Mouse (Mus musculus): ENCODE measurements around the gene Hibadh. TPM values are rescaled to one million over a fixed set of nuclear protein-coding genes. Genes with fewer than 3 reads are reported as not detected.
"Not testable (repeated sequence)": the region's sequence is repeated elsewhere in the genome, so short reads cannot be mapped to it uniquely, and the experiment has no call there.

The Hibadh gene
- 100 to 1,000 TPM in 1 of 2 experiments, 10 to 100 TPM in 1; 82.3 to 104 TPM for total RNA-seq (2021)
- long read RNA-seq, experiment 1, transcript Hibadh-201 (8 exons, 1,825 nt): major isoform, 148 of 161 reads
- long read RNA-seq, experiment 1, partial matches to known transcripts: 2 of 161 reads
- long read RNA-seq, experiment 1, other reads (novel, unspliced or antisense): 11 of 161 reads
- long read RNA-seq, experiment 2, transcript Hibadh-201 (8 exons, 1,825 nt): major isoform, 170 of 186 reads
- long read RNA-seq, experiment 2, partial matches to known transcripts: 5 of 186 reads
- long read RNA-seq, experiment 2, other reads (novel, unspliced or antisense): 11 of 186 reads

DNA sequence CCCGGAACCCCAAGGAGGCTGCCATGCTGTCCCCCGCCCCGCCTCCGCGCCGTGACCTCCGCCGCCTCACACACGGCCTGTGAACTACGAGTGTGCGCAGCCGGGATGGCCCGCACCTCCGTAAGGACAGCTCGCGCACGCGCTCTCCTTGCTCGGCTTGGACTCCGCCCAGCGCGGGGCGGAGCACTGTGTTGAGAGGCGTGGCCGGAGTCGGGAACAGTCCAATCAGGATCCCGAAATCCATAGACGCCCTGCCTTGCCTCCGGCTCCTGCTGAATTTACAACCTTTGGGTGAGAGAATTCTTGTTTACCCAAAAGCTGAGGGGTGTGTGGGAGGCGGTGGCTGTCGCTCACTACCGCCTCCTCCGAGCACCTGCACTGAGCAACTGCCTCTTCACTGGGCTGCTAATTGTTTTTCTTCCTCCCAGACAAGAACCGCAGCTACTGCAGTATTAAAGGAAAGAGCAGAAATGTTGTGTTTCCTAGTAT is at the start of gene Hibadh:
Gene Hibadh, minus strand, starts transcription at position 166 of the 489 bp plus-strand sequence.
- intact Hi-C loops (cut with DNase I; ENCODE audit: low total_unique reads): no loop called here
- DNase-seq: peak; percentile 97

DNA sequence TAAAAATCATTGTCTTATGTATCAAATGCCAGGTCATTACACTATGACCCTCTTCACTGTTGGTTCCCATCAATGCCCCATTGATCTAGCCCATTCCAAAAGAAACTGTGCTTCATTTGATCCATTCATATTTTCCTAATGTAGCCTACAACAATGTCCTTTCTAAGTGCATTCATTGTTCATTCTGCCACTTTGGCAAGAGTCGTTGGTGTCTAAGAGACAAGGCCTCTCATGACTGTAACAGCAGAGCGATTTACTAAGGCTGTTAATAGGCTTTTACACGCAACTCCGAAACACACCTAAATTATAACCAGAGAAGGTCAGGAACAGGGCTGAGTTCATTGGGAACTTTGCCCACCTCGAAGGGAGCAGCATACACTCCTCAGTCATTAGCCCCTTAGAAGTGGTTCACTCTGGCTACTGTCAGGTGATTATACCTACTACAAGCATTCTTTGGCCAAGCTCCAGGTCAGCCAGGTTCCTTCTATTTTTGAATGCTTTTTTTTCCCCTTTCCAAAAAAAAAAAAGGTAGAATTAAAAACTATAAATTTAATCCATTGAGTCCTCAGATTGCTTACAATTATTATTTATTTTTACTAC is 46.8 kb upstream of the Hibadh start:
- intact Hi-C loops (cut with DNase I; ENCODE audit: low total_unique reads): no loop called here
- DNase-seq: no peak

DNA sequence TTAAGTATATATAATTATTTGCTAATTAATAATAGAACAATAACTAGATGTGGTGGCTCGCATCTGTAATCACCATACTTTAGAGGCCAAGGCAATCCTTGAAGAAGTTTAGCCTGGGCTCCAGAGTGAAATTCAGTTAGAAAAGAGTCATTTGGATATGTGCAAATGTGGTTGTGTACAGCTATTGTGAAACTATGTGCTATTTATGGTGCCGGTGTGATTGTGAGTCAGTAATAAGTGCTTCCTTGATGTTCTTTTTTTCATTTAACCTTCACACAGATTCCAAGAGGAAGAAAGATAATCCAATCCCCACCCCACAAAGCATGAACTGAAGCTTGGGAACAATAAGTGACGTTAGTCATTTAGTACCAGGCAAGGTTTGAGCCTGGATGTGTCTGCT is 42.4 kb upstream of the Hibadh start:
- DNase-seq: no peak
- intact Hi-C loops (cut with DNase I; ENCODE audit: low total_unique reads): no loop called here

DNA sequence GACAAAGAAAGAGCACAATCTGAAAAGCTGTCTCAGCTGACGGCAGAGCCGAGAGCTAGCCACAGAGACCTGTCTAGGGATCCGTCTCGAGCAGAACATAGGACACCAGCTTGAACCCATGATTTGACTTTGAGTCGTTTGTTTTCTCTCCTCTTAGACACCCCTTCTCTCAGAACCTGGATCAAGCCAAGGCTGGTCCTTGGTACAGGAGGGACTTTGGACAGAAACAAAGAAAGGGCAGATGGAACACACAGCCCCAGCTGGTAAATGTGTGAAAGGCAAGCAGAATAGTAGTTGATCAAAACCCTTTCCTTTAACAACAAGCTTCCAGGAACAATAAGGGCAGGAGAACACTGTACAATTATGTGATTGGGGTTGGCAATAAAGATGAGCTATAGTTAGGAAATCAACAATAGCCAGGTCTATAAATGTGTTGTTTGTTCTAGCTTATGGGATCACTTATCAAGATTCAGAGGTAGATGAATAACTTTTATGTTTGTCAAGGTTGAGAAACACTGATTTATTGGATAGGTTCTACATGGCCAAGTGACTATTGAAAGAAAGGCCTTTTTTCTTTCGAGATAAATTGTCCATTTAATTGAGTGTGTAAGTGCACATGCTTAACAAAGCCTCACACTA is 41.8 kb upstream of the Hibadh start:
- DNase-seq: no peak
- intact Hi-C loops (cut with DNase I; ENCODE audit: low total_unique reads): no loop called here

DNA sequence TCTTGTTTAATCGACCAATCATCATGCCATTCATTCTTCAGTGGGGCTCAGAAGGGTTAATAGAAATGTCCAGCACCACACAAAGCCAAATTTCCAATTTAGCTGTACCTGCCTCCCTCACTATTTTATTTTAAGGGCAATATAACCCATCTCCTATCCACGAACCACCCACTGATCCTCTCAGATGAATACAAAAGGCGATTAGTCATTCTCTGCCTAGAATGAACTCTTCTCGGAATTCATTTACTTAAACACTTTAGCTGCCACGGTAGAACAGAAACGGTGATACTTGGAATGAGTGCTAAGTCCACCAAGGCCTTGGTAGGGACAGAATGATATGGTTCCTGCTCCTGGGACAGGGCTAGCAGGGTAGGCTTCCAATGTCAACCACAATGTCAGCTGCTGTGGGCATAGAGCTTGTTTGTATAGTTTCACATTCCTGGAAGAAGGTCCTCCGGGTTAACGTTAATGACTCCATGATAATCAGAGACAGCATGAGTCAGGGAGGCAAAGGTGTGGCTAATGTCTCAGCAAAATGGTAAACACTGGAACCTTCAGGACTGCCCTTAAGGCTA is 40.4 kb upstream of the Hibadh start:
- no peak for DNase-seq
- intact Hi-C loops (cut with DNase I; ENCODE audit: low total_unique reads): no loop called here

DNA sequence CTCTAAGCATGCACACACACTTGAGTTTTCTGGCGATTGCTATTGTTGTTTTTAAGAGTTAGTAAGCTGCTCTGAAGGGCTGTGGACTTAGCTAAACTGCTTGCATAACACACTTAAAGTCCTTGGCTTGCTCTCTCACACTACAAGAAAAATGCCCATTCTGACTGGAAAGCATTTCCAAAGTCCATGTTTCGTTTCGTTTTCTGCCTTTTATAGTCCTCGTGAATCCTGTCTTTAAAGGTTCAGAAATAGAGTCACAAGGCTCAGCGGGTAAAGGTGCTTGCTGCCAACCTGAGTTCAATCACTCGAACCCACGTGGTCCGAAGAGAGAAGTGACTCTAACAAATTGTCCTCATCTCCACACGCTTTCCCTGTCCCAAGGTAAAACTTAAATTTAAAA is 39.4 kb upstream of the Hibadh start:
- no peak for DNase-seq
- intact Hi-C loops (cut with DNase I; ENCODE audit: low total_unique reads): no loop called here

DNA sequence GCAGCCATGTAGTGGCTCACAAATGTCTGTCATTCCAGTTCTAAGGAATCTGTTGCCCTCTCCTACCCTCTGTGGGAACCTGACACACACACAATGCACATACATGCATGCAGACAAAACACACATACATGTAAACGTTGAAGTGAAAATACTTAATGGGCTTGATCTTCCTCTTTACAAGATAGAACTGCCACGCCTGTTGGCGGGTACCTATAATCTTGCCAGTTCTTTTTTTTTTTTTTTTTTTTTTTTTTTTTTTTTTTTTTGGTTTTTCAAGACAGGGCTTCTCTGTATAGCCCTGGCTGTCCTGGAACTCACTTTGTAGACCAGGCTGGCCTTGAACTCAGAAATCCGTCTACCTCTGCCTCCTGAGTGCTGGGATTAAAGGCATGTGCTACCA is 37.3 kb upstream of the Hibadh start:
- intact Hi-C loops (cut with DNase I; ENCODE audit: low total_unique reads); DNase-seq: not testable (repeated sequence)

DNA sequence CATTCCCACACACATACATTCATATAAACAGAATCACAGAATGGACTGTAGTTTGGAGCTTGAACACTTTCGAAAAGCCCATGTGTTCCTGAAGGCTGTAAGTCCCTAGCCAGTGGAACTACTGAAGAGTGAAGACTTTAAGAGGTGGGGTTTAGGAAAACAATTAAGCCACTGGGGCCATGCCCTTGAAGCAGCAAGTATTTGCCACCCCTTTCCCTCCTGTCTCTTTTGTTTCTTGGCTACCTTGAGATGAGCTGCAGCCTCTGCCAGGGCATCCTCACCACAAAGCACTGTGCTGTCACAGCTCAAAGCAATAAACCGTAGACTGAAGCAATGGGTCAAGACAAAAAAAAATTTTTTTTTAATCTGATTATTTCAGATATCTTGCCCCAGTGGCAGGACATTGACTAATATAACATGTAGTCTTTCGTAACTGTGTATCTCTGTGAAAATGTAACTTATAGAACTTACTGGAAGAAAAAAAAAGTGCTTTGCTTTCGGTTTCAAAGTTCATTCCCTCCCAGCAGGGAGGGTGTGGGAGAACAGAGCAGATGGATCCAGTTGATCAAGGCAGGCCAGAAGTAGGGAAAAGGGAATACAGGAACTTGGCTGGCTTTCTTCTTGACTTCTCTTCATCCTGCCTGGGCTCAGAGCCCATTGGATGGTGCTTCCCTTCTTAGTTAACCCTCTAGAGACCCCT is 35.2 kb upstream of the Hibadh start:
- peak; percentile 38 for DNase-seq

DNA sequence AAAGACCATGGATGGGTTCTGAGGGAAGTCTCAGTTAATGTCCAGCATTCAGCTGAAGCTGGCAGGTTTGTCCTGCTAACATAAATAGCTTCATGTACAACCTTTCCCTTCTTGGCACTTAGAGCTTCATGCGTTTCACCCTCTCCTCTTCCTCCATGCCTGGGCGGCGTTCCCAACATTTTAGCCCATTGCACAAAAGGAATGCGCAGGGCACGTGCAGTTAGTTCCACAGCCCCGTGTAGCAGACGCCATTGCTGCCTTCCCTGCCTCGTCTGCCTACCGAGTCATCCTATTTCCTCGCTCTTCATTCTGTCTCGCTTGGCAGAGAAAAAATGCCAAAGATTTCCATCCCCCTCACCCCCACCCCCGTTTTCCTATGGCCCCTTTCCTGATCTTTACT is 34.4 kb upstream of the Hibadh start:
- intact Hi-C loops (cut with DNase I; ENCODE audit: low total_unique reads): no loop called here
- no peak for DNase-seq

More for the DNA sequence above, 35.2 kb upstream of the Hibadh start:
- intact Hi-C loops (cut with DNase I; ENCODE audit: low total_unique reads): no loop called here

DNA sequence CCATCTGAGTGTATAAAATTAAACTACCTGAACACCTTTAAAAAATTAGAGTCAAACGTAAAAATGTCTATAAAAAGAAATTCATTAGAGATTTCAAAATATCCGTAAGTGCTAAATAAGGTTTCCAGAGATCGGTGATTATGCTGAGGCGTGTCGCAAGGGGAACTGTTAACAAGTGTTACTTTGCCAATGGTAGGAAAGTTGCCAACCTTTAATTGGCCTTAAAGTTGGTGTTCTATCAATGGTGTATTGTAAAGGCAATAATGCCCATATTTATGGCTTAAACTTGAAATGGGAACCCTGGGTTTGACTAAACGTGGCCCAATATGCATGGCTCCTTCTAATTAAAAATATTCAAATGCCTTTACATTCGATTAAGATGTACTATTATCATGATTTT is 33.5 kb upstream of the Hibadh start:
- no peak for DNase-seq
- intact Hi-C loops (cut with DNase I; ENCODE audit: low total_unique reads): no loop called here

DNA sequence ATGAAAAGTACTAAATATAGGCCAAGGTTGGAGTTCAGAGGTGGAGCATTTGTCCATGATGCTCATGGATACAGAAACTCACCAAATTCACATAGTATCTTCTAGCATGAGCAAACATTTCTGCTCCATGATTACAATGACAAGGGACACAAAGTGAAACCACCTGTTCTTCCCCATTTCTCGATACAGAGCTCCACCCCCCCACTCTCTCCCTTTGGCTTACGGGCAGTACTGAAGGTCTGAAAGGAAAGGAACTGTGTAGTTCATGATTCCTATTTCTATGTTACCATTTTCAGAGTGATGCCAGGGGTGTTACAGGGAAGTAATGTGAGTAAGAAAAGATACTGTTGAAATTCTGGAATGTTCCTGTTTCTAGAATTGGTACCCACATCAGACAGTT is 32.4 kb upstream of the Hibadh start:
- DNase-seq: no peak
- intact Hi-C loops (cut with DNase I; ENCODE audit: low total_unique reads): no loop called here

DNA sequence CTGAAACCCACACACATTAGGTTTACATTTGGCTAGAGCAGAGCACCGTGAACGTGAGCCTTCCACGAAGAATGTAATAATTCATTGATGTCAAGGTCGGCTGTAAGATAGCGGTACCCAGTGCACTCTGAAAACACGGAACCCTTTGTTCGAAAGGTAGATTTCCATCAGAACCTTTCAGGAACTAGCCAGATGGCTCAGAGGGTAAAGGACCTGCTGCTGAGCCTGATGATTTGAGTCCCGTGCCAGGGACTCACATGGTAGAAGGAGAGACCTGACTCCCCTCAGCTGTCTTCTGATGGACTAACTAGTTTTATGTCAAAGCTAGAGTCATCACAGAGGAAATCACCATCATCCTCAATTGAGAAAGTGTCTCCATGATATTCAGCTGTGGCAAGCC is 31.6 kb upstream of the Hibadh start:
- intact Hi-C loops (cut with DNase I; ENCODE audit: low total_unique reads): no loop called here
- DNase-seq: no peak

DNA sequence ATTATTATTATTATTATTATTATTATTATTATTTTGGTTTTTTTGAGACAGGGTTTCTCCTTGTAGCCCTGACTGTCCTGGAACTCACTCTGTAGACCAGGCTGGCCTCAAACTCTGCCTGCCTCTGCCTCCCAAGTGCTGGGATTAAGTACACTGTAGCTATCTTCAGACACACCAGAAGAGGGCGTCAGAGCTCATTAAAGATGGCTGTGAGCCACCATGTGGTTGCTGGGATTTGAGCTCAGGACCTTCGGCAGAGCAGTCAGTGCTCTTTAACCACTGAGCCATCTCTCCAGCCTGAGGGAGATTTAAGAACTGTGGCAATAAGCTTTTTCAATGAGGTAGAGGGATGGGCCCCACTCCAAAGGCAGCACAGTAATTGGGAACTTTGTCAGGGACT is 29.7 kb upstream of the Hibadh start:
- intact Hi-C loops (cut with DNase I; ENCODE audit: low total_unique reads): loop anchor here (10.0 kb wide), 1 partner anchor 45 kb away; the partner anchor contains the start of gene Tax1bp1
- DNase-seq: not testable (repeated sequence)

DNA sequence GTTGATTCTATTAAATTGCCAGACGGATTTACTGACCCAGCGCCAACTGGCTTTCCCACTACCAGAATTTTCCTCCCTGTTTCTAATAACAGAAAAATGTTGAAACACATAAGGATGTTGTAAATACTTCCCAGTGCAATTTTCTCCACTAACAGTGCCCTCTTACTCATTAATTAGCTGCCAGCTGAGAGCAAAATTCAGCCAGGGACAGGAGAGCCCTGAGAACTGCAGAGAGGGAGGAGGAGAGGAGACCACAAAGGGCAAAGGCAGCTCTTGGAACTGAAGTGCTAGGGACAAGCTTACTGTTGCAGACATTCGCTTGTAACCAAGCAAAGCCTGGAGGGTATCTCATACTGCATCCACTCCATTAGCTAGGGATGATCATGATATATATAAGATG is 27.5 kb upstream of the Hibadh start:
- intact Hi-C loops (cut with DNase I; ENCODE audit: low total_unique reads): loop anchor here (10.0 kb wide), 1 partner anchor 47 kb away; the partner anchor contains the start of gene Tax1bp1
- no peak for DNase-seq

DNA sequence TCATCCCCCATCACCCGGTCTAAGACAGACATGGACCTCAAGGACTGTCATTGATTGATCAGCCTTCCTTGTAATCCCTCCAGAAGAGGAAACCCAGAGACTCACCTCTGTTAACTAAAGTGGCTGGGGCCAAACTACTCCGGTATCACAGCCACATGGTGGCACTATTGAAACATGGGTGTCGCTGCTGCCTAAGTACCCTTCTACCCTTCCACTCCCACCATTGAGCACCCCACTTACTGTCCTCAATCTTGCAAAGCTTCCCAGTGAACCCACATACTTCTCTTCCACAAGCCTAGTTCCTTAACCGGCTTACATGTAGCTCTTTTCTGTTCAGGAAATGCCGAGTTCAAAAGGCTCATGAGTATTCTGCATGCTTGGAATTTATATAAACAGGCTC is 22.8 kb upstream of the Hibadh start:
- no peak for DNase-seq

DNA sequence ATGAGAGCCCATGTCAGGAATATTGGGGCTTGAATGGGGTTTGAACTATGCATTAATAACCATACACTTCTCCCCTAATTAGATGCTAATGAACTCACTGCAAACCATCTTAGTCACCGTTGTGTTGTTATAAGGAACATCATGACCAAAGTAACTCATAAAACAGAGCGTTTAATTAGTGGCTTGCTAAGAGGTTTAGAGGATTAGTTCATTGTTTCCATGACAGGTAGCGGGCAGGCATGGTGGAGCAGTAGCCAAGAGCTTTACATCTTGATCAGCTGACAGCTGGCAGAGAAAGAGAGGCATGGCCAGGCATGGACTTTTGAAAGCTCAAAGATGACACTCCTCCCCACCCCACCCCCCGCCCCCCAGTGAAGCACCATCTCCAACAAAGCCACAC is 15.1 kb upstream of the Hibadh start:
- DNase-seq: no peak
- intact Hi-C loops (cut with DNase I; ENCODE audit: low total_unique reads): no loop called here

More for the DNA sequence above, 22.8 kb upstream of the Hibadh start:
- intact Hi-C loops (cut with DNase I; ENCODE audit: low total_unique reads): loop anchor here (10.0 kb wide), 1 partner anchor 52 kb away; the partner anchor contains the start of gene Tax1bp1

DNA sequence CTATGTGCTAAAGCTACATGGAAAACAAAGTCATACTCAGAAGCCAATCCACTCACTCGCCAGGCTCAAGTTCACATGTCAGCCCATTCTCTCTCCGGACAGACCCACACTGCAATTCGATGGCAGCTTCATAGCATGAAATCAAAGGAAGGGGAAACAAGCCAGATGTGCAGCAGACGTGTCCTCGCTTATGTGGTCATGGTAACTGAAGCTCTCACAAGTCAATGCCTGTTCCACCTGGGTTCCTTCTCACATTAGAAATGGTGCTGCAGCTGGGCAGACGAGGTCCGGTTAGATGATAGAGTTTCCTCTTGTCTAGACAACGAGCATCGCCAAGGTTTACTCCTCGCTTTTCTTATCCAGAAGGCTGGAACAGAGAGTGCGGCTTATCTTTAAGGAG is 8.6 kb upstream of the Hibadh start:
- intact Hi-C loops (cut with DNase I; ENCODE audit: low total_unique reads): no loop called here
- no peak for DNase-seq

DNA sequence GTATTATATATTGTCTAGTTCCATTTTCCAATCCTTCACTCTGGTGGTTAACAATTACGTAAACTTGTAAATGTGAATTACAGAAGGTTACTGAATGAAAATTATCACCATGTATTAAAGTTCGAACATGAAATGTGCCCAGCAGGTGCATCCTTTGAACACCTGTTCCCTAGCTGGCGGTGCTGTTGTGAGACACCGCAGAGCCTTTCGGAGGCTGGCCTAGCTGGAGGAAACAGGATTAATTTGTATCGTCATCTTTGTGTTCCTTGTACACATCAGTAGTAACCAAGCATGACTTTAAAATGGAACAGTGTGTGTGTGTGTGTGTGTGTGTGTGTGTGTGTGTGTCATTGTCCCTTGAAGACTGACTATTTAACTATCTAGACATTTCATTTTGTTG is 7.8 kb upstream of the Hibadh start:
- intact Hi-C loops (cut with DNase I; ENCODE audit: low total_unique reads): no loop called here

DNA sequence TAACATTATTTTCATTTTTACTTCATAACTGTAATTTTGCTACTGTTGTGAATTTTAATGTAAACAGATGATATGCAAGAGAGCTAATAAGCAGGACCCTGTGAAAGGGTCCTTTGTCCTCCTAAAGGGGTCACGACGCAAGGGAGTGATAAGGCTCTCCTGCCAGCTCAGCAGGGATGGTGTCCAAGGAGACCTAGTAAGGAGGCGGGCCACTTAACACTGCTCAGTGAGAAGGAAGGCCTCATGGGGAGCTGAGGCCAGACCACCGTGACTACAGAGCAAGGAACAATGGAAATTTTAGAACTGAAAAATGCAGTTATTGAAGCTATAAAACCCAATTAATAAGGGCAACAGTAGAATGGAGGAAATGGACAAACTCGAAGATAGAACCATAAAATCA is 5.7 kb upstream of the Hibadh start:
- intact Hi-C loops (cut with DNase I; ENCODE audit: low total_unique reads): no loop called here
- no peak for DNase-seq

More for the DNA sequence above, 7.8 kb upstream of the Hibadh start:
- no peak for DNase-seq

DNA sequence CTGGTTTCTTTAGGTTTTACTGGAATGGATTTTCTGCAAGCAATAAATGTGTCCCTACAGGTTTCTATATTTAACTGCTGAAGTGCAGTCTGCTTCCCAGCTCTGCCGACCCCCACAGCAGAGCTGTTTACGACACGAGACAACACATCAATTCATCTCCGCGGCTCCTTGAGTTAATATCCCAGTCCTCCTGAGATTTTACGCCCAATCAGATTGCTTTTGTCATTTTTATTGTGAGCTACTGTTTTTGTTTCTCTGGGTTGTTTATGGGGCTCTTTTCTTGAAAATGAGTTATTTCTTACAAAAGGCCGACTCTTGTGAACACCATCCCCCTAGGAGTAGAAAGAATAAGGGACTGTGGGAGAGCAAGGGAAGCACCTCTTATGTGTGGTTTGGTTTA is 2.0 kb upstream of the Hibadh start:
- DNase-seq: no peak
- intact Hi-C loops (cut with DNase I; ENCODE audit: low total_unique reads): no loop called here
